Mouse (Mus musculus) limb, embryonic 12.5 days (tissue): ENCODE results near the gene Apex1. TPM values are rescaled to one million over a fixed set of nuclear protein-coding genes. Genes with fewer than 3 reads are reported as not detected.

Experiments
- ATAC-seq: fragments of 200-750 bp; cut with Nextera tagmentation; 2 replicates; pipeline ENCODE4 v1.8.0; 2017; ENCODE audit warnings: low read depth, moderate TSS enrichment; ENCODE audit not compliant: insufficient number of reproducible peaks, insufficient read depth, low FRiP score, low TSS enrichment
- H3K27ac ChIP-seq: fragments of 300-500 bp; sonication (generic); 2 replicates; pipeline ENCODE4 v1.5.1; 2016; ENCODE audit warnings: mild to moderate bottlenecking, moderate library complexity
- H3K27me3 ChIP-seq: fragments of 300-500 bp; sonication (generic); 2 replicates; pipeline ENCODE4 v1.6.1; 2016; ENCODE audit warnings: mild to moderate bottlenecking, moderate library complexity
- H3K36me3 ChIP-seq: fragments of 300-500 bp; sonication (generic); 2 replicates; pipeline ENCODE4 v1.6.1; 2016; ENCODE audit warnings: mild to moderate bottlenecking, moderate library complexity
- H3K4me1 ChIP-seq: fragments of 300-500 bp; sonication (generic); replicated peaks from 2 replicates; pipeline ENCODE4 v1.6.1; 2016
- H3K4me2 ChIP-seq: fragments of 300-500 bp; sonication (generic); 2 replicates; pipeline ENCODE4 v1.6.1; 2016; ENCODE audit warnings: mild to moderate bottlenecking, moderate library complexity
- H3K4me3 ChIP-seq: fragments of 300-500 bp; sonication (generic); replicated peaks from 2 replicates; pipeline ENCODE4 v1.5.1; 2016; ENCODE audit warnings: mild to moderate bottlenecking
- H3K9ac ChIP-seq: fragments of 300-500 bp; sonication (generic); replicated peaks from 2 replicates; pipeline ENCODE4 v1.6.1; 2016; ENCODE audit warnings: mild to moderate bottlenecking, moderate library complexity
- H3K9me3 ChIP-seq: fragments of 300-500 bp; sonication (generic); 2 replicates; pipeline ENCODE4 v1.6.1; 2016; ENCODE audit warnings: mild to moderate bottlenecking, moderate library complexity
- WGBS: fragments of 180-500 bp; shearing (Covaris S2); methylation state at CpG from one replicate; pipeline ENCODE4 v1.1.7; 2016; 5-methylcytosine and 5-hydroxymethylcytosine counted together
- polyA plus RNA-seq: library from polyadenylated mRNA; unstranded; fragments of >200 nt; fragmentation: Nextera tagmentation; extraction: Ambion mirVana; gene quantifications from 2 replicates; pipeline ENCODE4 v1.2.1, GENCODE M21; 2016

The Apex1 gene
- 350 and 374 TPM in 2 replicates for polyA plus RNA-seq

DNA sequence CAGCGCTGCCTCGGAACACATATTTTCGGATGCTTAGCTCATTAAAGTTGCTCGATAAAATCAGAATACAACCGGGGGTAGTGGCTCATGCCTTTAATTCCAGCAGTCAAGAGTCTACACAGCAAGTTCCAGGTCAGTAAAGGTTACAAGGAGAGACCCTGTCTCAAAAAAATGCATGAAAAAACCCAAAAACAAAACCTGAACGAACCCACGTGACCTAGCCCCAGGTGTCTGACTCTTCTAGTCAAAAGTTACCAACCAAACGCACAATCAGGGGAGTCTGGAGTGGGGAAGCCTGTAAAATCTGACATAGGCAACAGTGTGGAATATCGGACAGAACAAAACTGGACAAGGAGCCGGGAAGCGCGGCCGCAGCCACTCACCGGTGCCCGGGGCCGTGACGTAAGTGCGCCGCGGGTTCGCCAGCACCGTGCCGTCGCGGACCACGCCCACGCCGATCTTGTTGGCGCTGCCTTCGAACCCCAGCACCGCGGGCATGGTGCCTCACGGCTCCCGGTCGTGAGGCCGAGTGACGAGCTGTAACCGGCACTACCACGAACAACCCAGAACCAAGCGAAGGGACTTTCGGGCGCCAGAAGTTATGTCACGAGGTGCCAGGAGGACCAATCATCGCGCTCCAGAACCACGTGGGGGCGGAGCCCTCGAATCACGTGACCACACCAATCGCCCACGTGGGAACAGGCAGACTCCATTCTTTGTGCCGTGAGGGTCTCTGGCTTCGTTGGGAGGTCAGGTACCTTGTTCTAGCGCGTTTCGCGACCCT, at the start of gene Apex1, which contains the start of gene Osgep:
Gene Apex1 (plus strand): TSS at position 688 of the 784 bp plus-strand sequence.
Gene Osgep (minus strand): TSS at position 613 of the 784 bp plus-strand sequence.
- Histone ChIP-seq H3K27ac (peak within 1 kb of the TSS; percentile 94), H3K36me3 (peaks cover 49% of the 10 kb centered on the region), H3K4me1 (peaks cover 17% of the 10 kb centered on the region), H3K9ac (peak within 1 kb of the TSS; percentile 81), H3K9me3 (no peaks in the 10 kb centered on the region), H3K4me3 (peak within 1 kb of the TSS; percentile 83), H3K4me2 (peak within 1 kb of the TSS; percentile 76), H3K27me3 (no peaks in the 10 kb centered on the region)
- ATAC-seq: peak; percentile 95
- WGBS: under 1% methylated on average over 57 of the region's 57 CpGs

DNA sequence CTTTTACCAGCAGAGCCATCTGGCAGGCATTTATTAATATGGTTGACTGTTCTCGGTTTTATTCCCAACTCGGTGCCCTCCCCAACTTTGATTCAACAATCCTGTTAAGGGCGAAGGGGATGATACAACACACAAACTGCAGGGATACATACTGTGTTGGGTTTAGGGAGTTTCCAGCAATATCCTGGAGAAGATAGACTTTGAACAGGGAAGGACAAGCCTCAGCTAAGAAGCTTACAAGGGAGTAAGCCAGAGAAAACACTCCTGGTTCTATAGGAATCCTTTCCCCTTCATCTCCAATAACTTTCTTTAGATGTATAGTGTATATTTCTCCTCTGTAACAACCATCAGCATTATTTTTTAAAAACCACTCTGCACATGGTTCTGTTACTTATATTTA, 49.6 kb upstream of the Apex1 start:
- Histone ChIP-seq H3K36me3 (no peaks in the 10 kb centered on the region), H3K27me3 (no peaks in the 10 kb centered on the region), H3K9me3 (no peaks in the 10 kb centered on the region), H3K4me2 (no peak overlapping the region), H3K4me1 (no peaks in the 10 kb centered on the region), H3K9ac (no peak overlapping the region), H3K4me3 (no peak overlapping the region), H3K27ac (no peak overlapping the region)
- no peak for ATAC-seq
- 86% methylated on average over 3 of the region's 3 CpGs for WGBS

DNA sequence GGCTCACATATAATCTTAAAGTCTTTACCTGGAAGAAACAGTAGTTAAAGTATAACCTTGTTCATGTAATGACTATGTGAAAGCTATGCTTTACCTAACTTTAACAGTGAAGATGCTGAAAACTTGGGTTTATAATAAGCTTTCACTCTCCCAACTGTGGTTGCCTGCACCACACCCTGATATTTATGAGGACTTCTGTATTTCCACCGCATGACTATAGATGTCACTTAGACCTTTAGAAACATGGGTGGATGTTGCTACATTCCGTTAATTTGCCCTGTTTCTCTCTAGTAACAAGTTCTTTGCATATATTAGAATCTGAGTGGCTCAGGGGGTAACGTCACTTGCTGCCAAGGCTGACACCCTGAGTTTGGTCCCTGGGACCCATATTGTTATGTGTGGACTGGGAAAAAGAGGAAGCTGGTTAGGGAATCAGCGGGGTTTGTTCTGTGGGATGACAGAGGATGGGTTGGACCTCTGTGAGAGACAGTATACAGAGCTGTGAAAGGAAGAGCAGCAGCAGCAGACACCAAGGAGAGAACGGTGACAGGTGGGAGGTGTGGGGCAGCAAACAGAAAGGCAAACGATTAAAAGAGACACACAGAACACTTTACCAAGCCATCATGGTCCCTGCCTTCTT, 49.1 kb upstream of the Apex1 start:
- 85% methylated on average over 6 of the region's 6 CpGs for WGBS
- H3K9ac ChIP-seq: no peak overlapping the region
- H3K36me3 ChIP-seq: no peaks in the 10 kb centered on the region
- H3K4me1 ChIP-seq: no peaks in the 10 kb centered on the region
- no peaks in the 10 kb centered on the region for H3K27me3 ChIP-seq
- H3K4me3 ChIP-seq: no peak overlapping the region
- no peak overlapping the region for H3K27ac ChIP-seq
- no peak for ATAC-seq
- H3K9me3 ChIP-seq: no peaks in the 10 kb centered on the region
- no peak overlapping the region for H3K4me2 ChIP-seq

DNA sequence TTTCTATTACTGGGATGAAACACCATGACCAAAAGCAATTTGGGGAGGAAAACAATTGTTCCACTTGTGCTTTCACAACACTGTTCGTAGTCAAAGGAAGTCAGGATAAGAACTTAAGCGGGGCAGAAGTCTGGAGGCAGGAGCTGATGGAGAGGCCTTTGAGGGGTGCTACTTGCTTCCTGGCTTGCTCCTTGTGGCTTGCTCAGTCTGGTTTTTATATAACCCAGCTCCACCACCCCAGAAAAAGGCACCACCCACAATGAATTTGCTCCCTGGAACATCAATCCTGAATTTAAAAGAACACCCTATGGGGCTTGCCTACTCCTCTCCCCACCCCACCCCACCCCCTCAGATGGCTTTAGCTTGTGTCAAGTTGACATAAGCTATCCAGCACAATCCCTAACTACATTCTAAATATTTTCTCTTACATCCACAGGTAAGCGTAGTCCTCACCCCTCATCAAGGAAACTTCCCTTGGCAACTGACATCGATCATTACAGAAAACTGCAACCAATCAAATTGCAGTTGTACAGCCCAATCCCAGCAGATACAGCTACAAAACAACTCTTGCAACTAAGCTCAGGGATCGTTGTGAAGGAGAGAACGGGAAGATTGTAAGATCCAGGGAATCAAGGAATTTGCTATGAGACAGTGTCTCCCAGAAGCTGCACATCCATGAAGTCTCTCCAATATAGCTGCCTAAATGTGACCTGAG, 48.4 kb upstream of the Apex1 start:
- Histone ChIP-seq H3K9ac (no peak overlapping the region), H3K4me3 (no peak overlapping the region), H3K9me3 (no peaks in the 10 kb centered on the region), H3K27ac (no peak overlapping the region), H3K27me3 (no peaks in the 10 kb centered on the region), H3K36me3 (no peaks in the 10 kb centered on the region), H3K4me2 (no peak overlapping the region), H3K4me1 (no peaks in the 10 kb centered on the region)
- WGBS: 84% methylated on average over 6 of the region's 6 CpGs
- ATAC-seq: no peak

DNA sequence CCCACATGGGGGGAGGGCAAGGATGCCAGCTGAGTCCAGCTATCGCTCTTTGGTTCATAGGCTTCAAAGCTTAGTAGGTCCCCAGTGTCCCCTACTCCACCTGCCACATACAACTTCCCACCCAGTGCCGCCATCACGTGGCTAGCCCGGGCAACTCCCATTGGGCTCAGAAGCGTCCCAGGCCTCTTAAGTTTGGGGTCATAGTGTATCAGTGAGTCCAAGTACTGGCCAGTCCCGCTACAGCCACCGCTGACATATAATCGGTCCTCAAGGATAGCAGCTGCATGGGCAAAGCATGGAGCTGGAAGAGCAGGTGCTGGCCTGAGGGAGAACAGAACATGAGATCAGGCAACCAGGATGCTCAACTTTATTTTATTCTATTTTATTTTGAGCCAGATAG, 33.1 kb upstream of the Apex1 start:
- WGBS: 87% methylated on average over 8 of the region's 8 CpGs
- H3K36me3 ChIP-seq: no peaks in the 10 kb centered on the region
- H3K27ac ChIP-seq: no peak overlapping the region
- H3K27me3 ChIP-seq: peaks cover 18% of the 10 kb centered on the region
- peaks cover 6% of the 10 kb centered on the region; the same call in 1 of the 2 replicates for H3K4me1 ChIP-seq
- H3K9me3 ChIP-seq: no peaks in the 10 kb centered on the region
- H3K4me3 ChIP-seq: no peak overlapping the region
- no peak overlapping the region for H3K9ac ChIP-seq
- ATAC-seq: no peak
- H3K4me2 ChIP-seq: no peak overlapping the region

DNA sequence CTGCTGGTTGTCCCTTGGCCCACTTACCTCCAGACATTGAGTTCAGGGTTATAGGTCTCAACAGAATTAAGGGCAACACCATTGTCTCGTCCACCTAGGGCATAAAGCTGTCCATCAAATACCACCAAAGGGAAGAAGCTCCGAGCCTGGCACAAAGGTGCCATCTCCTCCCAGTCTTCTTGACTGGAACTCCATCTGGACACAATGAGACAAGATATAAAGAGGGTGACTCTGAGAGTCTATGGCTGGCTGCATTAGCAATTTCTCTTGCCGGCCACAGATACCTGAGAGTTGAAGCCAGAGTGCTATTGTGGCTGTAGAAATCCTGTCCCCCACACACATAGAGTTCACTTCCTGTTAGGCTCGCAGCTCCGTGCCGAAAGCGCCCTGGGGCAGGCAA, 32.7 kb upstream of the Apex1 start:
- H3K27ac ChIP-seq: no peak overlapping the region
- H3K4me3 ChIP-seq: no peak overlapping the region
- H3K9ac ChIP-seq: no peak overlapping the region
- H3K4me1 ChIP-seq: peaks cover 8% of the 10 kb centered on the region; the same call in 1 of the 2 replicates
- WGBS: 83% methylated on average over 7 of the region's 7 CpGs
- peaks cover 23% of the 10 kb centered on the region for H3K27me3 ChIP-seq
- no peaks in the 10 kb centered on the region for H3K9me3 ChIP-seq
- no peaks in the 10 kb centered on the region for H3K36me3 ChIP-seq
- H3K4me2 ChIP-seq: no peak overlapping the region
- no peak for ATAC-seq

DNA sequence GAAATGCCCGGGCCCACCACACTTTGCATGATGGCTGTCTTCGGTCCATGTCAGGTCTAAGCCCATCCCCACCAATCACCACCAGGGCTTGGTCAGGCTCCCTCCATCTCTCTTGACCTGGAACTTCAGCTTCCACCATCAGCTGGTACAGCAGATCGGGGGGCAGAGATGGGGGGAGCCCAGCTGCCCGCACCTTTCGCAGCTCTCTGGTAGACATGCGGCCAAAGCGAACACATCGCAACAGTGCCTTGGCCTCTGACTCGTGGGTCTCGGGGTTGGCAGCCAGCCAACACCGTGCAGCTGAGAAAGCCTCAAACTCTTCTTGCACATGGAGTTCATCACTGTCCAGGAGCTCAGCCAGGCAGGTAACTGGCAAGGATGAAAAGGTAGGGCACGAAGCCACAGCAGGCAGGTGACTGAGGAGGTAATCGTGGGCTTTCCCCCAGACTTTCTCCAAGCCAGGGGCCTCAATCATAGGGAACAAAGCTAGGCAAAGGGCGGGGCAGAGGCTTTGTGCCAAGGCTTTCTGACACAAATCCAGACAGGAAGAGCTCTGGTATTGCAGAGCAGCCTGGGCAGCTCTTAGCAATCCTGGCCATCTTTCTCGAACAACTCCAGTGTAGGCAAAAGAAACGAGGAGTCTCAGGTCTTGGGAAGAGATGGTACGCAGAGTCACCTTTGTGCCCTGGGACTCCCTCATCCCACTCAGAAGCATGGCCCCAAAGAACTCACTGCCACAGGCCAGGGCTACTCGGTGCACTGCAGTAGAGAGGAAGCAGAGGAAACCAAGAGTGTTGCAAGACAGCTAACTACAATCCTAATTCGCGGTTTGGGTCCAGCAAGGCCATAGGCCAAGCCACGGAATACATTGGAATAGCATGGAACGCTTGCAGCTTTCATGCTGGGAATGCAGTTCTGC, 32.0 kb upstream of the Apex1 start:
- ATAC-seq: no peak
- Histone ChIP-seq H3K27me3 (peaks cover 30% of the 10 kb centered on the region), H3K4me3 (no peak overlapping the region), H3K4me1 (peaks cover 8% of the 10 kb centered on the region; the same call in 1 of the 2 replicates), H3K9me3 (no peaks in the 10 kb centered on the region), H3K36me3 (no peaks in the 10 kb centered on the region), H3K9ac (no peak overlapping the region), H3K4me2 (no peak overlapping the region), H3K27ac (no peak overlapping the region)
- 88% methylated on average over 22 of the region's 22 CpGs for WGBS

DNA sequence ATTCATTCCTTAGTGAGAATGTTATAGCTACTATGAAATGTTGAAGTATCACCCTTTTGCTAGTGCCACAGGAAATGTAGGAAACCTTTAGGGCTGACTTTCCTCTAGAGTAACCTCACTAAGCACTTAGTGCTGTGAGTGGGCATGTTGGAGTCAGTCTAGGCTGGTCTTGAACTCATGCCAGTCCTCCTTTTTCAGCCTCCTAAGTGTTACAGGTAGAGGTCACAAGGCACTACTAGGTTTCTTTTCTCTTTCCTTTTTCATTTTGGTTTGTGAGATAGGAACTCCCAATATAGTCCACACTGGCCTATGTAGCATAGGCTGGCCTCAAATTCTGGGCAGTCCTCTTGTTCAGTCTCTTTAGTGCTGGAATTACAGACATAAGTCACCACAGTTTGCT, 29.4 kb upstream of the Apex1 start:
- H3K9me3 ChIP-seq: no peaks in the 10 kb centered on the region
- H3K9ac ChIP-seq: no peak overlapping the region
- no peak overlapping the region for H3K4me2 ChIP-seq
- H3K4me1 ChIP-seq: peaks cover 8% of the 10 kb centered on the region; the same call in 1 of the 2 replicates
- H3K27me3 ChIP-seq: peaks cover 34% of the 10 kb centered on the region
- H3K4me3 ChIP-seq: no peak overlapping the region
- ATAC-seq: no peak
- no peaks in the 10 kb centered on the region for H3K36me3 ChIP-seq
- no peak overlapping the region for H3K27ac ChIP-seq

DNA sequence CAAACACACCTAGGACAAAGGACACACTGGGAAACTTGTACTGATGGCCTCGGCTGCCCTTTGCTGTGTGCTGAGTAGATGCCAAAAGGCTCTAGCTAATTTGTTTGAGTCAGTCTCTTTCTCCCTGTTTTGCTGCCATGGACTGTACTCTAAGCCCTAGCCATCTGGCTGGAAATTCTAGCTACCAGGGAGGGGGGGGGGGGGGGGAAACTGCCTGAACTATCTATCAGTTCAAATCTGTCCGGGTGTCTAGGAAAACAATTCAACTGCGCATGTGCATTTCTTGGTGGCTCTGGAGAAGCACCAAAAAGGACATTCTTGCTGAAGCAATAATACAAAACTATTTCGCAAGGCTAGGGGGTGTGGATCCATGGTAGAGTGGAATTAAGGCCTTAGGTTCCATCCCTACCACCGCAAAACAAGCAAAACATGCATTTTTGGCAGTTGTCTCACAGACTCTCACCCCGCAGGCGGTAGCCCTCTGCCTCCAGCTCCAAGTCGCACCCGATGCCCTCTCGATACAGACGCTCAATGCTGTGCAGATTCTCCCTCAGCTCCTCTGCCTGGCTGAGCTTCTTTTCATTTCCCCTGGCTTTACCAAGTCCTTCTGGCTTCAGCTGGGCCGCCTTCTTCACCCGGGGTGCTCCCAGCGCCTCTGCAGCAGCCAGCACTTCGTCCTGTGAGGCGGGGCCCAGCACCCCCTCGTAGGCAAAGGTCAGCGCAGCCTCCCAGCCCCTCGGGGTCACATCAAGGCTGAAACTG, 28.6 kb upstream of the Apex1 start:
- Histone ChIP-seq H3K4me3 (peak overlapping the region; percentile 41), H3K9me3 (no peaks in the 10 kb centered on the region), H3K27ac (no peak overlapping the region), H3K4me1 (peaks cover 8% of the 10 kb centered on the region; the same call in 1 of the 2 replicates), H3K27me3 (peaks cover 39% of the 10 kb centered on the region), H3K36me3 (no peaks in the 10 kb centered on the region), H3K4me2 (peak overlapping the region; percentile 67), H3K9ac (peak overlapping the region; percentile 48; the same call in 1 of the 2 replicates)
- no peak for ATAC-seq
- WGBS: 20% methylated on average over 19 of the region's 19 CpGs
